Mouse (Mus musculus): Measurements from ENCODE around the gene Ifi203. TPM values are rescaled to one million over a fixed set of nuclear protein-coding genes. Genes with fewer than 3 reads are reported as not detected.
"Not testable (repeated sequence)": the region's sequence is repeated elsewhere in the genome, so short reads cannot be mapped to it uniquely, and the experiment has no call there.

The Ifi203 gene
- total RNA-seq, 2 experiments from 2014 or later = 3.3 to 3.9 TPM

DNA sequence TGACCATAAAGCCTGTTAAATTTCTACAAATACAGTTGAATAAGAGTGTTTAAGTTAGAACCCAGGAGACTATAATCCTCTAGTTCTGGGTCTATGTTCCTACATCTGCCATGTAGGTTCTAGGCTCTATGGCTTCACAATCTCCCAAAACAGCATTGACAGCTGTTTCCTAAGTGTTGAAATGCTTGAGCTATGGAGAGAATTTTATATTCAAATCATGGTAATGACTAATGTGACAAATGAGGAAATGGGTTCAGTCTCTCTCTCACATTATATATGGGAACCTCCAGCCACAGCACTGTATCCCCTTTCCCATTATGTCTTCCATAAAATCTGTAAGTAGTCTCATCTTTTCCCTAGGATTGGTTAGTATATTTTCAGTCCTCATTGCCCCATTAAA, 34.1 kb downstream of the Ifi203 start:
- intact Hi-C loops (cut with DNase I); DNase-seq: not testable (repeated sequence)

DNA sequence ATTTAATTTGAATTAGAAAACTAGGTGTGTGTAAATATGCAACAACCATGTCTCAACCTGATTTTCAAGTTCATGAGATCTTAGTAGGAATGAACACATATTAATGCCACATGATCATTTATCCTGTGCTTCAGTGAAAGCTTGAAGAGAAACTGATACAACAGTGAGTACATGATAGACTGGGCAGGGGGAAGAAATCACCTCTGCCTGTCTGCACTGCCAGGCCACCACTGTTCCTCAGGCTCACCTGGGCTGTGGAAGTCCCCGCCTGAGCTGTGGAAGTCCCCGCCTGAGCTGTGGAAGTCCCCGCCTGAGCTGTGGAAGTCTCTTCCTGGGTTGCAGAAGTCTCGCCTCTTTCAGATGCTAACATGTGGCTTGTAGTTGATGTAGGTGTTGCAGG, 36.6 kb downstream of the Ifi203 start:
- intact Hi-C loops (cut with DNase I); DNase-seq: not testable (repeated sequence)

GRCm38 (mm10) chr1:173889741-173890140, 52.7 kb downstream of the Ifi203 start:
- not testable (repeated sequence) for DNase-seq

GRCm38 (mm10) chr1:173887026-173887787, 55.3 kb downstream of the Ifi203 start:
- intact Hi-C loops (cut with DNase I); DNase-seq: not testable (repeated sequence)

More at GRCm38 (mm10) chr1:173889741-173890140, 52.7 kb downstream of the Ifi203 start:
- intact Hi-C loops (cut with DNase I) = not testable (repeated sequence)

DNA sequence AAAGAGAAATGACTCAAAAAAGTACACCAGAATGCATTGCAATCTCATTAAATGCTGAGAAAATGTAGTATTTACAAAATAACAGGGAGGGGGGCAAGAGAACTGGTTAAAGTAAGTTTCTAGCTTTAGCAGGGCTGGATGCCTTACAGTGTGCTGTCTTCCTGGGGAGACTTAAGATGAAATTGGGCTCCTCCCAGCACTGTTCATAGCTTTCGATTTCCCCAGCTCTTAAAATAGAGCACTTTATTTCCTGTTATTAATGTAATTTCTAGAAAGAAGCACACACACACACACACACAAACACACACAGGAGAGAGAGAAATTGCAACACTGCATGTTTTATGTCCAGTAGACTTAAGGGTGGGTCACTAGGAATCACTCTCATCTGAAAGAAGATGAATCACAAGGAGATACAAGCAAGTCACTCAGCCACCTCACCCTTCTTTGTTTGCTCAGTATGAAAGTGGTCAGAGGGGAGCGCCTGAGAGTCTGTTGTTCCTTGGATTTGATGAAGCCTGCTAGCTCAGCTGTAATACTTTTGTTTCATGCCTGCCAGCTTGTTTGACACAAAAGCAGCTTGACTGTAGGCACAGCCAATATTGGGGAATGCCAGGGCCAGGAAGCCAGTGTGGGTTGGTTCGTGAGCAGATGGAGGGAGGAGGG, 62.3 kb downstream of the Ifi203 start:
- peak; percentile 5 to 12 for DNase-seq
- intact Hi-C loops (cut with DNase I) = not testable (repeated sequence)

- DNase-seq; intact Hi-C loops (cut with DNase I): not testable (repeated sequence)
Measured at GRCm38 (mm10) chr1:173879225-173879987, 63.1 kb downstream of the Ifi203 start.

DNA sequence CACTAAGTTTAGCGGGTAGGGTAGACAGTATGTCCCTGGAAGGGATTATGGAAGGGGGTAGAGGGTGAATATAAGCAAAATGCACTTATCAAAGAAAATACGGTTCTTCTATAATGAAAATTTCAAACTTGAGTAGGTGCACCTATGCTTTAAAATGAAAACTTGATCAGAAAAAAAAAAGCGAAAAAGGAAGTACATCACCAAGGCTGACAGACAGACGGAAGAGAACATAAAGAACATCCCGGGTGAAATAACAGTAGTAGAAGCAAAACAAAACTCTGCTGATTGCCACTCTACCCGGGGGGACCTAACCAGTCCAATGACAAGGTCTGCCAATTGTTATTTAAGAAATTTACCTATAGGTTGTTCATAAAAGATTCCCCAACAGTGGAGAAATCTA, 64.2 kb downstream of the Ifi203 start:
- intact Hi-C loops (cut with DNase I) = not testable (repeated sequence)

DNA sequence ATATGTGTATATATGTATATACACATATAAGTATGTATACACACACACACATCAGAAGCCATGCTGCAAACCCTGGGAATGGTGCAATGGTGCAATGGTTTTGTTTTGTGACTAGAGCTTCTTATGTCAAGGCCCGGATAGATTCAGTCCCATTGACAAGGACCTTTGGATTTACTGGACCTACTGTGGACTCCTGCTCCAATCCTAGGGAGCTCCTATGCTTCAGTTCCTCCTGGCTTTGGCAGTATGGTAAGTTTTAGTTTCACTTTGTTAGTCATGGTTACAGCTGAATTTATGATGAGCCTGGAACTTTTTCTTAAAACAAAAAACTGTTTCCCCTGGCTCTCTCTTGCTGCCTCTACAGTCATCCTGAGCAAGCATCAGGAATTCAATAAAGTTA, 65.3 kb downstream of the Ifi203 start:
- intact Hi-C loops (cut with DNase I); DNase-seq: not testable (repeated sequence)

More for the DNA sequence above, 64.2 kb downstream of the Ifi203 start:
- DNase-seq = not testable (repeated sequence)

Other genes with a start within 250 kb of the Ifi203 start
- 1 to 10 TPM; 2.5 to 3.2 TPM for gene Ifi207, start 200.9 kb downstream of the Ifi203 start, total RNA-seq (2021)
- gene Ifi204, start 175.7 kb downstream of the Ifi203 start, total RNA-seq (2021) = 1 to 10 TPM; 1.9 to 3.4 TPM
- gene Ifi211, start 29.6 kb downstream of the Ifi203 start, total RNA-seq (2021) = 1 to 10 TPM in 1 of 2 experiments, under 1 TPM in 1; 0.84 to 1.2 TPM
- gene Mndal, start 181 bp downstream of the Ifi203 start, total RNA-seq (2021) = 1 to 10 TPM; 2.7 to 5.2 TPM
- not detected for gene Ifi202b, start 40.1 kb upstream of the Ifi203 start, total RNA-seq (2021)
- gene Ifi205, start 89.1 kb upstream of the Ifi203 start, total RNA-seq (2021) = 1 to 10 TPM; 6.5 to 8.5 TPM
- not detected for gene Olfr433, start 98.0 kb upstream of the Ifi203 start, total RNA-seq (2021)
- not detected for gene Olfr432, start 106.5 kb upstream of the Ifi203 start, total RNA-seq (2021)
- not detected for gene Olfr430, start 123.9 kb upstream of the Ifi203 start, total RNA-seq (2021)
- gene Olfr429, start 141.7 kb upstream of the Ifi203 start, total RNA-seq (2021) = not detected
- gene Olfr427, start 154.2 kb upstream of the Ifi203 start, total RNA-seq (2021) = not detected
- not detected for gene Olfr231, start 178.5 kb upstream of the Ifi203 start, total RNA-seq (2021)
- not detected for gene Olfr424, start 188.8 kb upstream of the Ifi203 start, total RNA-seq (2021)
- not detected for gene Olfr420, start 213.0 kb upstream of the Ifi203 start, total RNA-seq (2021)
- gene Spta1, start 230.1 kb upstream of the Ifi203 start, total RNA-seq (2021) = under 1 TPM; 0.15 to 0.18 TPM

Data from gastrocnemius, postnatal 36 days (tissue).